Mouse (Mus musculus) thymus, postnatal 0 days (tissue): ENCODE results near the gene Pkmyt1. TPM values are rescaled to one million over a fixed set of nuclear protein-coding genes. Genes with fewer than 3 reads are reported as not detected.

ENCODE experiments used
- DNase-seq: peaks from one replicate; pipeline ENCODE4 v3.0.0-alpha.2; 2015; ENCODE audit warnings: low spot score
- polyA plus RNA-seq: library from polyadenylated mRNA; unstranded; fragments of >200 nt; fragmentation: Nextera tagmentation; extraction: Ambion mirVana; gene quantifications from 2 replicates; pipeline ENCODE4 v1.2.1, GENCODE M21; 2015

Pkmyt1 gene
- polyA plus RNA-seq: 35.9 and 40.1 TPM in 2 replicates

- DNase-seq: peak; percentile 96
Observed at GRCm38 (mm10) chr17:23725999-23726757, at the start of gene Pkmyt1. Gene Pkmyt1 (plus strand): TSS chr17:23726336.

GRCm38 (mm10) chr17:23676473-23677031 lies 49.6 kb upstream of the Pkmyt1 start:
- peak; percentile 23 for DNase-seq

GRCm38 (mm10) chr17:23677236-23677679 lies 48.9 kb upstream of the Pkmyt1 start, which contains the start of gene Tnfrsf12a:
Gene Tnfrsf12a (minus strand): TSS chr17:23677468.
- peak; percentile 91 for DNase-seq

GRCm38 (mm10) chr17:23679127-23679835 lies 46.9 kb upstream of the Pkmyt1 start, which contains the start of gene Cldn6:
Gene Cldn6 (plus strand): TSS chr17:23679249.
- DNase-seq: no peak

GRCm38 (mm10) chr17:23680336-23680735 lies 45.8 kb upstream of the Pkmyt1 start:
- DNase-seq: no peak

- no peak for DNase-seq
Observed at GRCm38 (mm10) chr17:23681086-23681485, 45.0 kb upstream of the Pkmyt1 start.

GRCm38 (mm10) chr17:23682092-23682491 lies 44.0 kb upstream of the Pkmyt1 start:
- no peak for DNase-seq

GRCm38 (mm10) chr17:23682530-23682929 lies 43.6 kb upstream of the Pkmyt1 start:
- no peak for DNase-seq

GRCm38 (mm10) chr17:23683226-23683625 lies 42.9 kb upstream of the Pkmyt1 start:
- DNase-seq: no peak

- no peak for DNase-seq
Observed at GRCm38 (mm10) chr17:23683856-23684672, 42.1 kb upstream of the Pkmyt1 start, which contains the start of gene Cldn9. Gene Cldn9 (minus strand): TSS chr17:23684026.

GRCm38 (mm10) chr17:23694491-23694890 lies 31.6 kb upstream of the Pkmyt1 start:
- DNase-seq: no peak

GRCm38 (mm10) chr17:23695801-23696200 lies 30.3 kb upstream of the Pkmyt1 start:
- DNase-seq: no peak

GRCm38 (mm10) chr17:23699131-23700077 lies 26.7 kb upstream of the Pkmyt1 start:
- no peak for DNase-seq

GRCm38 (mm10) chr17:23700079-23700478 lies 26.1 kb upstream of the Pkmyt1 start:
- peak; percentile 71 for DNase-seq

- no peak for DNase-seq
Observed at GRCm38 (mm10) chr17:23703301-23703700, 22.8 kb upstream of the Pkmyt1 start.

- DNase-seq: no peak
Observed at GRCm38 (mm10) chr17:23704741-23705140, 21.4 kb upstream of the Pkmyt1 start.

- no peak for DNase-seq
Observed at GRCm38 (mm10) chr17:23705525-23706104, 20.5 kb upstream of the Pkmyt1 start.

GRCm38 (mm10) chr17:23706212-23706611 lies 19.9 kb upstream of the Pkmyt1 start:
- DNase-seq: peak; percentile 69

- no peak for DNase-seq
Observed at GRCm38 (mm10) chr17:23717003-23717402, 9.1 kb upstream of the Pkmyt1 start.
